14 mouse cellular contexts compared by ENCODE assay signal in genomic region chr4:129995255-129995654, GRCm38 (mm10). TPM values are rescaled to one million over a fixed set of nuclear protein-coding genes. Genes with fewer than 3 reads are reported as not detected.
"Had no signal": no experiment of that assay in that cellular context is flagged by ENCODE, and none has a peak within 500 bp of the region (broad histone marks: within the 10 kb centered on the region; RNA-seq: fewer than 3 reads in every experiment).

No protein-coding gene starts in this region.

- H3K9me3 ChIP-seq: limb, embryonic 13.5 days; midbrain, embryonic 13.5 days had no signal

- H3K4me3 ChIP-seq: limb, embryonic 13.5 days; midbrain, embryonic 13.5 days had no signal

- ATAC-seq: midbrain, embryonic 13.5 days had no signal

- DNase-seq: kidney, adult 11 months; kidney, adult 9 months; left cerebral cortex, postnatal 4 days; lung, adult 18-20 months; lung, postnatal 36 days; retina, postnatal 1 day; right cerebral cortex, postnatal 25 days; thymus, postnatal 36 days had no signal

- H3K4me2 ChIP-seq: limb, embryonic 13.5 days; midbrain, embryonic 13.5 days had no signal

- H3K27ac ChIP-seq: kidney, postnatal 0 days; limb, embryonic 13.5 days; liver, embryonic 14.5 days had no signal

- H3K9ac ChIP-seq: limb, embryonic 13.5 days; liver, embryonic 14.5 days; midbrain, embryonic 13.5 days had no signal

RNA-seq across cellular contexts. Expression of gene Adgrb2, which starts 10.6 kb away (rescaled TPM):
- total RNA-seq: liver, adult 2 months; megakaryocyte progenitor cell, adult 5-6 weeks had no signal
